Mouse (Mus musculus): Measurements from ENCODE around the gene Col8a1. TPM values are rescaled to one million over a fixed set of nuclear protein-coding genes. Genes with fewer than 3 reads are reported as not detected.

Col8a1 gene
- polyA plus RNA-seq (2014; fragmentation: Illumina TruSeq; extraction: RNeasy Lipid Tissue Mini Kit (QIAGEN cat#74804); ENCODE audit: insufficient read depth, low read depth, low replicate concordance): 2.5 TPM

GRCm38 (mm10) chr16:57754526-57755125 lies at the start of gene Col8a1:
Gene Col8a1, minus strand, starts transcription at chr16:57754737.

GRCm38 (mm10) chr16:57606444-57607227 lies 147.9 kb downstream of the Col8a1 start, which contains the start of gene Cmss1:
Gene Cmss1, minus strand, starts transcription at chr16:57606864.

Other genes with a start within 250 kb of the Col8a1 start
- gene Cmss1, start 147.9 kb downstream of the Col8a1 start, polyA plus RNA-seq (2014; fragmentation: Illumina TruSeq; extraction: RNeasy Lipid Tissue Mini Kit (QIAGEN cat#74804); ENCODE audit: insufficient read depth, low read depth, low replicate concordance): 25.2 TPM

Measured in lung, adult 10 weeks (tissue).